Mouse (Mus musculus) testis, postnatal 14 days (tissue): ENCODE data around the gene Dcaf17.
A peak's percentile ranks its signal among the peaks of the same experiment; 100 is the strongest.

Experiments used
- DNase-seq: peaks from one replicate; pipeline ENCODE4 v3.0.0; 2021; ENCODE audit warnings: low spot score

The Dcaf17 gene

GRCm38 (mm10) chr2:71055300-71056114, at the start of gene Dcaf17, which contains the start of gene Mettl8:
Gene Dcaf17, plus strand, starts transcription at chr2:71055328.
Gene Mettl8, minus strand, starts transcription at chr2:71055583.
- peak; percentile 94 for DNase-seq

GRCm38 (mm10) chr2:71011816-71012215, 43.3 kb upstream of the Dcaf17 start:
- no peak for DNase-seq

- no peak for DNase-seq
Observed at GRCm38 (mm10) chr2:71013521-71013920, 41.6 kb upstream of the Dcaf17 start.

- DNase-seq, result no peak
Observed at GRCm38 (mm10) chr2:71019277-71019676, 35.9 kb upstream of the Dcaf17 start.

GRCm38 (mm10) chr2:71019704-71020375, 35.3 kb upstream of the Dcaf17 start:
- no peak for DNase-seq

GRCm38 (mm10) chr2:71020674-71021073, 34.5 kb upstream of the Dcaf17 start:
- no peak for DNase-seq

- no peak for DNase-seq
Observed at GRCm38 (mm10) chr2:71022991-71023390, 32.1 kb upstream of the Dcaf17 start.

GRCm38 (mm10) chr2:71023986-71024385, 31.1 kb upstream of the Dcaf17 start:
- no peak for DNase-seq

GRCm38 (mm10) chr2:71025576-71026315, 29.4 kb upstream of the Dcaf17 start:
- no peak for DNase-seq

- no peak for DNase-seq
Observed at GRCm38 (mm10) chr2:71026787-71027186, 28.3 kb upstream of the Dcaf17 start.

- no peak for DNase-seq
Observed at GRCm38 (mm10) chr2:71027631-71028030, 27.5 kb upstream of the Dcaf17 start.

GRCm38 (mm10) chr2:71030663-71031062, 24.5 kb upstream of the Dcaf17 start:
- DNase-seq, result no peak

- DNase-seq, result no peak
Observed at GRCm38 (mm10) chr2:71031973-71032794, 22.9 kb upstream of the Dcaf17 start.

- DNase-seq, result no peak
Observed at GRCm38 (mm10) chr2:71033014-71033413, 22.1 kb upstream of the Dcaf17 start.

GRCm38 (mm10) chr2:71033987-71034386, 21.1 kb upstream of the Dcaf17 start:
- peak; percentile 46 for DNase-seq

GRCm38 (mm10) chr2:71037447-71037846, 17.7 kb upstream of the Dcaf17 start:
- no peak for DNase-seq

- DNase-seq, result peak; percentile 25
Observed at GRCm38 (mm10) chr2:71039522-71040121, 15.5 kb upstream of the Dcaf17 start.

GRCm38 (mm10) chr2:71046151-71046550, 9.0 kb upstream of the Dcaf17 start:
- DNase-seq, result no peak

GRCm38 (mm10) chr2:71046751-71047320, 8.3 kb upstream of the Dcaf17 start:
- no peak for DNase-seq

- DNase-seq, result no peak
Observed at GRCm38 (mm10) chr2:71048896-71049295, 6.2 kb upstream of the Dcaf17 start.

- DNase-seq, result no peak
Observed at GRCm38 (mm10) chr2:71050511-71050910, 4.6 kb upstream of the Dcaf17 start.
